Comparison of ENCODE assay signal across 14 mouse cellular contexts in genomic region chr15:32281374-32281773, GRCm38 (mm10). TPM values are rescaled to one million over a fixed set of nuclear protein-coding genes. Genes with fewer than 3 reads are reported as not detected.
DNase-seq lines count a peak whose midpoint lies in the region; ATAC-seq and TF ChIP-seq lines count a peak whose summit lies in the region.
"Had no signal": no experiment of that assay in that cellular context is flagged by ENCODE, and none has a peak within 500 bp of the region (broad histone marks: within the 10 kb centered on the region; RNA-seq: fewer than 3 reads in every experiment).

No protein-coding gene starts in this region.

- no peak overlapping the region for H3K4me2 ChIP-seq in forebrain, postnatal 0 days (ENCODE audit: low read depth)
- no peak overlapping the region for H3K4me2 ChIP-seq in forebrain, embryonic 15.5 days (replicated peaks)
- H3K4me2 ChIP-seq in intestine, embryonic 14.5 days (ENCODE audit: low read length) = no peak overlapping the region
- H3K4me2 ChIP-seq in intestine, postnatal 0 days (replicated peaks; ENCODE audit: low read depth) = no peak overlapping the region
- no peak overlapping the region for H3K4me2 ChIP-seq in forebrain, embryonic 12.5 days
- H3K4me2 ChIP-seq: limb, embryonic 13.5 days; neural tube, embryonic 13.5 days had no signal

- no peaks in the 10 kb centered on the region for H3K4me1 ChIP-seq in forebrain, postnatal 0 days (ENCODE audit: insufficient read depth)
- peaks cover 10% of the 10 kb centered on the region for H3K4me1 ChIP-seq in forebrain, embryonic 15.5 days
- H3K4me1 ChIP-seq in intestine, embryonic 14.5 days (replicated peaks; ENCODE audit: control insufficient read depth, insufficient read depth, low read length) = no peaks in the 10 kb centered on the region; the same call in 1 of the 2 replicates
- H3K4me1 ChIP-seq in intestine, postnatal 0 days (replicated peaks; ENCODE audit: control insufficient read depth, insufficient read depth, low read length) = no peaks in the 10 kb centered on the region
- no peaks in the 10 kb centered on the region for H3K4me1 ChIP-seq in lung, adult 2 months (ENCODE audit: control insufficient read depth, insufficient read depth, low read length)
- H3K4me1 ChIP-seq in forebrain, embryonic 12.5 days = peaks cover 5% of the 10 kb centered on the region

- no peaks in the 10 kb centered on the region for H3K27me3 ChIP-seq in forebrain, postnatal 0 days (ENCODE audit: insufficient read depth, low read length)
- no peaks in the 10 kb centered on the region for H3K27me3 ChIP-seq in forebrain, embryonic 15.5 days
- H3K27me3 ChIP-seq in intestine, embryonic 14.5 days (replicated peaks; ENCODE audit: control insufficient read depth, insufficient read depth, low read length) = no peaks in the 10 kb centered on the region
- no peaks in the 10 kb centered on the region for H3K27me3 ChIP-seq in intestine, postnatal 0 days (replicated peaks; ENCODE audit: control insufficient read depth, insufficient read depth, low read length)
- no peaks in the 10 kb centered on the region for H3K27me3 ChIP-seq in forebrain, embryonic 12.5 days
- H3K27me3 ChIP-seq: limb, embryonic 13.5 days; neural tube, embryonic 13.5 days had no signal

- peak; percentile 45; the same call in 1 of the 2 replicates for ATAC-seq in forebrain, postnatal 0 days
- ATAC-seq in forebrain, embryonic 15.5 days (replicated peaks) = no peak
- no peak for ATAC-seq in intestine, embryonic 14.5 days (replicated peaks; ENCODE audit: low FRiP score, low TSS enrichment, low read depth)
- no peak for ATAC-seq in intestine, postnatal 0 days
- no peak for ATAC-seq in erythroblast, adult 5-6 weeks (replicated peaks; ENCODE audit: low FRiP score, poor library complexity, severe bottlenecking)
- no peak for ATAC-seq in forebrain, embryonic 12.5 days (ENCODE audit: low FRiP score)
- ATAC-seq: hindbrain, embryonic 16.5 days had no signal

- no peak for TF ChIP-seq CTCF in forebrain, postnatal 0 days (IDR thresholded peaks at IDR 0.05; ENCODE audit: low read depth)
- TF ChIP-seq CTCF in intestine, postnatal 0 days (IDR thresholded peaks at IDR 0.05; ENCODE audit: low read depth) = no peak
- no peak for TF ChIP-seq CTCF in lung, adult 2 months (IDR thresholded peaks at IDR 0.05; ENCODE audit: insufficient read depth, low read length)

- no peaks in the 10 kb centered on the region for H3K9me3 ChIP-seq in forebrain, postnatal 0 days (ENCODE audit: low read length)
- no peaks in the 10 kb centered on the region for H3K9me3 ChIP-seq in forebrain, embryonic 15.5 days
- H3K9me3 ChIP-seq in intestine, embryonic 14.5 days (ENCODE audit: control insufficient read depth, low read length) = no peaks in the 10 kb centered on the region
- no peaks in the 10 kb centered on the region for H3K9me3 ChIP-seq in intestine, postnatal 0 days (ENCODE audit: control insufficient read depth)
- H3K9me3 ChIP-seq in forebrain, embryonic 12.5 days = no peaks in the 10 kb centered on the region
- H3K9me3 ChIP-seq: limb, embryonic 13.5 days; neural tube, embryonic 13.5 days had no signal

- peak; percentile 44 for DNase-seq in forebrain, postnatal 0 days
- no peak for DNase-seq in intestine, embryonic 14.5 days (ENCODE audit: low spot score)
- DNase-seq in lung, postnatal 10 days = peak; percentile 47
- DNase-seq in lung, adult 2 months = no peak
- DNase-seq: adrenal gland, postnatal 25 days; thymus, adult 2 months had no signal

- H3K4me3 ChIP-seq in forebrain, postnatal 0 days (ENCODE audit: low read depth, low read length) = no peak overlapping the region
- no peak overlapping the region for H3K4me3 ChIP-seq in forebrain, embryonic 15.5 days
- H3K4me3 ChIP-seq in intestine, embryonic 14.5 days (ENCODE audit: low read depth, low read length) = no peak overlapping the region
- H3K4me3 ChIP-seq in intestine, postnatal 0 days (ENCODE audit: low read depth, low read length) = no peak overlapping the region
- H3K4me3 ChIP-seq in lung, adult 2 months (replicated peaks; ENCODE audit: extremely low read depth, low read depth, low read length) = no peak overlapping the region
- no peak overlapping the region for H3K4me3 ChIP-seq in forebrain, embryonic 12.5 days (replicated peaks)
- H3K4me3 ChIP-seq: left cerebral cortex, adult 2 months; limb, embryonic 13.5 days; neural tube, embryonic 13.5 days had no signal

- WGBS in forebrain, postnatal 0 days = 70% methylated on average over 4 of the region's 4 CpGs
- 76% methylated on average over 4 of the region's 4 CpGs for WGBS in forebrain, embryonic 15.5 days
- 43% methylated on average over 4 of the region's 4 CpGs for WGBS in intestine, embryonic 14.5 days
- 54% methylated on average over 4 of the region's 4 CpGs for WGBS in intestine, postnatal 0 days
- WGBS in lung, adult 2 months = 61% methylated on average over 4 of the region's 4 CpGs
- 89% methylated on average over 4 of the region's 4 CpGs for WGBS in forebrain, embryonic 12.5 days

- H3K9ac ChIP-seq in forebrain, postnatal 0 days = no peak overlapping the region
- no peak overlapping the region for H3K9ac ChIP-seq in forebrain, embryonic 15.5 days (replicated peaks)
- no peak overlapping the region for H3K9ac ChIP-seq in intestine, embryonic 14.5 days (ENCODE audit: low read length)
- no peak overlapping the region for H3K9ac ChIP-seq in intestine, postnatal 0 days (ENCODE audit: low read depth, low read length)
- H3K9ac ChIP-seq in forebrain, embryonic 12.5 days = no peak overlapping the region
- H3K9ac ChIP-seq: limb, embryonic 13.5 days; neural tube, embryonic 13.5 days had no signal

- no peak for TF ChIP-seq POLR2A in lung, adult 2 months (IDR thresholded peaks at IDR 0.05; ENCODE audit: borderline replicate concordance, extremely low read depth, low read depth, low read length)

- no peak overlapping the region for H3K27ac ChIP-seq in forebrain, postnatal 0 days (ENCODE audit: low read depth, low read length)
- no peak overlapping the region for H3K27ac ChIP-seq in forebrain, embryonic 15.5 days (replicated peaks)
- H3K27ac ChIP-seq in intestine, embryonic 14.5 days (ENCODE audit: low read depth) = peak overlapping the region; percentile 69
- H3K27ac ChIP-seq in intestine, postnatal 0 days (ENCODE audit: low read depth, low read length) = no peak overlapping the region
- H3K27ac ChIP-seq in forebrain, embryonic 12.5 days = no peak overlapping the region
- H3K27ac ChIP-seq: left cerebral cortex, adult 2 months; limb, embryonic 13.5 days; neural tube, embryonic 13.5 days had no signal

- no peaks in the 10 kb centered on the region for H3K36me3 ChIP-seq in forebrain, postnatal 0 days (ENCODE audit: insufficient read depth)
- no peaks in the 10 kb centered on the region for H3K36me3 ChIP-seq in forebrain, embryonic 15.5 days
- no peaks in the 10 kb centered on the region for H3K36me3 ChIP-seq in intestine, embryonic 14.5 days (ENCODE audit: control insufficient read depth, insufficient read depth, low read length)
- H3K36me3 ChIP-seq in intestine, postnatal 0 days (ENCODE audit: control insufficient read depth, insufficient read depth) = no peaks in the 10 kb centered on the region
- H3K36me3 ChIP-seq in forebrain, embryonic 12.5 days (replicated peaks) = no peaks in the 10 kb centered on the region
- H3K36me3 ChIP-seq: limb, embryonic 13.5 days; neural tube, embryonic 13.5 days had no signal

RNA-seq across cellular contexts. Expression of gene Sema5a, which starts 36.8 kb away (rescaled TPM):
- total RNA-seq in forebrain, postnatal 0 days (2014; rRNA removed) = 12.2 and 21.5 TPM in 2 replicates
- 3.7 and 7.6 TPM in 2 replicates for polyA plus RNA-seq in forebrain, postnatal 0 days (2015; fragmentation: Nextera tagmentation; extraction: Ambion mirVana)
- polyA plus RNA-seq in forebrain, embryonic 15.5 days (2015; fragmentation: Nextera tagmentation; extraction: Ambion mirVana) = 12.6 and 16.0 TPM in 2 replicates
- polyA plus RNA-seq in intestine, embryonic 14.5 days (2014; fragmentation: Nextera tagmentation; extraction: Ambion mirVana) = 24.8 and 24.9 TPM in 2 replicates
- polyA plus RNA-seq in intestine, postnatal 0 days (2015; fragmentation: Nextera tagmentation; extraction: Ambion mirVana) = 4.9 and 5.1 TPM in 2 replicates
- 7.6 and 10.1 TPM in 2 replicates for polyA plus RNA-seq in lung, adult 2 months (2012; rRNA removed)
- total RNA-seq in erythroblast, adult 5-6 weeks (2015; ENCODE audit: low replicate concordance) = not detected in 2 replicates
- total RNA-seq in erythroblast, adult 5-6 weeks (2017; ENCODE audit: low replicate concordance) = 1.3 TPM in 1 of 2 replicates, not detected in the other
- 20.7 and 20.8 TPM in 2 replicates for polyA plus RNA-seq in forebrain, embryonic 12.5 days (2016; fragmentation: Nextera tagmentation; extraction: Ambion mirVana)

Comparison
In these comparisons a context has a peak if more than half of its experiments do, and no peak if none do; other contexts are left out.
1. DNase-seq: peak in forebrain, postnatal 0 days (single experiment) and lung, postnatal 10 days (single experiment); none in intestine, embryonic 14.5 days (single experiment) and lung, adult 2 months (single experiment).